Mouse (Mus musculus) MEL (cell line): ENCODE measurements at regions not wholly inside any gene's neighbourhood (a gene's known extent, or its start where the extent isn't known, plus 50 kb on each side); places are given as distances from the start of the nearest gene placed in this dataset.

Experiments
- DNase-seq: peaks from one replicate; pipeline ENCODE4 v3.0.0; 2011; ENCODE audit warnings: low read depth, low spot score
- H3K27ac ChIP-seq: 2 replicates; pipeline ENCODE4 v1.5.1; 2012; ENCODE audit warnings: low read depth, mild to moderate bottlenecking, control low read depth, low read length, moderate library complexity; ENCODE audit not compliant: control insufficient read depth
- H3K27me3 ChIP-seq, 2 experiments: fragments of 150-350 bp in 1 of 2; sonication (generic) in 1 of 2; 2 replicates each; pipeline ENCODE4 v1.6.1; 2012; ENCODE audit warnings: low read length in 2 of 2, mild to moderate bottlenecking in 2 of 2, improper control_type of control experiment in 1 of 2, moderate library complexity in 1 of 2; ENCODE audit not compliant: insufficient read depth in 2 of 2, control insufficient read depth in 1 of 2
- H3K36me3 ChIP-seq, 2 experiments: 2 replicates each; pipeline ENCODE4 v1.6.1; 2012 to 2014; ENCODE audit warnings: low read length in 2 of 2, improper control_type of control experiment in 1 of 2, inconsistent platforms in 1 of 2, mild to moderate bottlenecking in 1 of 2; ENCODE audit not compliant: insufficient read depth in 2 of 2, control insufficient read depth in 1 of 2
- H3K4me1 ChIP-seq, 2 experiments: fragments of 150-350 bp in 1 of 2; sonication (generic) in 1 of 2; 2 replicates each; pipeline ENCODE4 v1.6.1; 2012; ENCODE audit warnings: low read length in 2 of 2, improper control_type of control experiment in 1 of 2, mild to moderate bottlenecking in 1 of 2; ENCODE audit not compliant: insufficient read depth in 2 of 2, control insufficient read depth in 1 of 2
- H3K4me3 ChIP-seq, 2 experiments: fragments of 150-350 bp in 1 of 2; sonication (generic) in 1 of 2; 2 replicates each; pipeline ENCODE4 v1.5.1; 2012; ENCODE audit warnings: low read depth in 2 of 2, low read length in 2 of 2, mild to moderate bottlenecking in 2 of 2, moderate library complexity in 2 of 2, control low read depth in 1 of 2, improper control_type of control experiment in 1 of 2; ENCODE audit not compliant: control insufficient read depth in 1 of 2, insufficient read depth in 1 of 2
- H3K79me2 ChIP-seq: 2 replicates; pipeline ENCODE4 v1.6.1; 2012; ENCODE audit warnings: mild to moderate bottlenecking, low read length, moderate library complexity; ENCODE audit not compliant: control insufficient read depth, poor library complexity, insufficient read depth
- H3K9ac ChIP-seq: 2 replicates; pipeline ENCODE4 v1.6.1; 2012; ENCODE audit warnings: low read depth, mild to moderate bottlenecking, control low read depth, low read length, moderate library complexity; ENCODE audit not compliant: control insufficient read depth, poor library complexity, severe bottlenecking
- H3K9me3 ChIP-seq: fragments of 150-350 bp; sonication (generic); replicated peaks from 2 replicates; pipeline ENCODE4 v1.6.1; 2012; ENCODE audit warnings: mild to moderate bottlenecking, low read length, improper control_type of control experiment, moderate library complexity; ENCODE audit not compliant: insufficient read depth
- BHLHE40 ChIP-seq: IDR thresholded peaks from 2 replicates; pipeline ENCODE4 v1.6.1; 2012; ENCODE audit warnings: low read depth, mild to moderate bottlenecking, inconsistent platforms, low read length, improper control_type of control experiment, borderline replicate concordance
- CHD1 ChIP-seq: IDR thresholded peaks from 2 replicates; pipeline ENCODE4 v1.6.1; 2012; ENCODE audit warnings: low read depth, mild to moderate bottlenecking, inconsistent platforms, low read length, improper control_type of control experiment
- CHD2 ChIP-seq: IDR thresholded peaks from 2 replicates; pipeline ENCODE4 v1.6.1; 2011; ENCODE audit warnings: low read length, improper control_type of control experiment
- CTCF ChIP-seq, 3 experiments: IDR thresholded peaks in 2 of 3; conservative IDR thresholded peaks in 1 of 3; 2 replicates each; pipeline ENCODE4 v1.5.1; 2011 to 2012; ENCODE audit warnings: low read length in 3 of 3, low read depth in 2 of 3, mild to moderate bottlenecking in 2 of 3, improper control_type of control experiment in 1 of 3, inconsistent platforms in 1 of 3, mixed read lengths in 1 of 3, moderate library complexity in 1 of 3; ENCODE audit not compliant: control insufficient read depth in 1 of 3, insufficient read depth in 1 of 3, poor library complexity in 1 of 3, severe bottlenecking in 1 of 3
- E2F4 ChIP-seq: IDR thresholded peaks from 2 replicates; pipeline ENCODE4 v1.6.1; 2011; ENCODE audit warnings: low read depth, low read length, improper control_type of control experiment, borderline replicate concordance
- ELF1 ChIP-seq: IDR thresholded peaks from 2 replicates; pipeline ENCODE4 v1.6.1; 2014; ENCODE audit warnings: low read depth, mild to moderate bottlenecking, inconsistent platforms, low read length, improper control_type of control experiment, moderate library complexity
- EP300 ChIP-seq, 2 experiments: IDR thresholded peaks; 2 replicates each; pipeline ENCODE4 v1.6.1; 2011; ENCODE audit warnings: improper control_type of control experiment in 2 of 2, low read length in 2 of 2, low read depth in 1 of 2, mild to moderate bottlenecking in 1 of 2
- ETS1 ChIP-seq: IDR thresholded peaks from 2 replicates; pipeline ENCODE4 v1.6.1; 2012; ENCODE audit warnings: low read depth, mild to moderate bottlenecking, inconsistent platforms, low read length, improper control_type of control experiment, moderate library complexity
- GABPA ChIP-seq: IDR thresholded peaks from 2 replicates; pipeline ENCODE4 v1.6.1; 2012; ENCODE audit warnings: low read depth, mild to moderate bottlenecking, inconsistent platforms, low read length, improper control_type of control experiment, moderate library complexity
- GATA1 ChIP-seq: IDR thresholded peaks from 2 replicates; pipeline ENCODE4 v1.6.1; 2011; ENCODE audit warnings: low read depth, low read length, improper control_type of control experiment
- HCFC1 ChIP-seq: IDR thresholded peaks from 2 replicates; pipeline ENCODE4 v1.6.1; 2012; ENCODE audit warnings: low read depth, mild to moderate bottlenecking, inconsistent platforms, low read length, improper control_type of control experiment, moderate library complexity
- JUND ChIP-seq: IDR thresholded peaks from 2 replicates; pipeline ENCODE4 v1.6.1; 2011; ENCODE audit warnings: low read depth, mild to moderate bottlenecking, improper control_type of control experiment, low read length
- KAT2A ChIP-seq: conservative IDR thresholded peaks from 2 replicates; pipeline ENCODE4 v1.6.1; 2012; ENCODE audit warnings: low read depth, low read length, improper control_type of control experiment, inconsistent platforms
- MAFK ChIP-seq: IDR thresholded peaks from 2 replicates; pipeline ENCODE4 v1.6.1; 2011; ENCODE audit warnings: low read depth, mild to moderate bottlenecking, low read length, improper control_type of control experiment, borderline replicate concordance
- MAX ChIP-seq: IDR thresholded peaks from 2 replicates; pipeline ENCODE4 v1.6.1; 2011; ENCODE audit warnings: low read length, improper control_type of control experiment
- MXI1 ChIP-seq: IDR thresholded peaks from 2 replicates; pipeline ENCODE4 v1.6.1; 2011; ENCODE audit warnings: mild to moderate bottlenecking, low read depth, low read length, improper control_type of control experiment
- MYB ChIP-seq: IDR thresholded peaks from 2 replicates; pipeline ENCODE4 v1.6.1; 2011; ENCODE audit warnings: mild to moderate bottlenecking, low read depth, low read length, improper control_type of control experiment
- MYC ChIP-seq: IDR thresholded peaks from 2 replicates; pipeline ENCODE4 v1.6.1; 2011; ENCODE audit warnings: low read depth, mild to moderate bottlenecking, low read length, improper control_type of control experiment, moderate library complexity
- NELFE ChIP-seq: IDR thresholded peaks from 2 replicates; pipeline ENCODE4 v1.6.1; 2011; ENCODE audit warnings: low read depth, low read length, improper control_type of control experiment
- NRF1 ChIP-seq: IDR thresholded peaks from 2 replicates; pipeline ENCODE4 v1.6.1; 2014; ENCODE audit warnings: low read depth, mild to moderate bottlenecking, inconsistent platforms, low read length, improper control_type of control experiment, moderate library complexity; ENCODE audit not compliant: poor library complexity, insufficient read depth, severe bottlenecking
- POLR2A ChIP-seq, 2 experiments: IDR thresholded peaks; 2 replicates each; pipeline ENCODE4 v1.6.1; 2011 to 2012; ENCODE audit warnings: low read length in 2 of 2, mild to moderate bottlenecking in 2 of 2, control low read depth in 1 of 2, improper control_type of control experiment in 1 of 2, low read depth in 1 of 2, moderate library complexity in 1 of 2; ENCODE audit not compliant: control insufficient read depth in 1 of 2, insufficient read depth in 1 of 2, poor library complexity in 1 of 2
- POLR2AphosphoS2 ChIP-seq: IDR thresholded peaks from 2 replicates; pipeline ENCODE4 v1.6.1; 2011; ENCODE audit warnings: low read length, improper control_type of control experiment
- POLR2AphosphoS5 ChIP-seq: IDR thresholded peaks from 2 replicates; pipeline ENCODE4 v1.6.1; 2012; ENCODE audit warnings: low read depth, borderline replicate concordance, mild to moderate bottlenecking, inconsistent platforms, low read length, moderate library complexity, mixed read lengths
- RAD21 ChIP-seq: IDR thresholded peaks from 2 replicates; pipeline ENCODE4 v1.6.1; 2011; ENCODE audit warnings: mild to moderate bottlenecking, low read depth, low read length, improper control_type of control experiment
- RCOR1 ChIP-seq: IDR thresholded peaks from 2 replicates; pipeline ENCODE4 v1.6.1; 2012; ENCODE audit warnings: low read depth, mild to moderate bottlenecking, inconsistent platforms, low read length, improper control_type of control experiment
- SIN3A ChIP-seq: IDR thresholded peaks from 2 replicates; pipeline ENCODE4 v1.6.1; 2012; ENCODE audit warnings: low read length, improper control_type of control experiment, inconsistent platforms
- TAL1 ChIP-seq: IDR thresholded peaks from 2 replicates; pipeline ENCODE4 v1.6.1; 2012; ENCODE audit warnings: mild to moderate bottlenecking, inconsistent platforms, low read length, moderate library complexity, mixed read lengths
- TBP ChIP-seq: IDR thresholded peaks from 2 replicates; pipeline ENCODE4 v1.8.0; 2011; ENCODE audit warnings: low read depth, low read length, improper control_type of control experiment
- TCF12 ChIP-seq: IDR thresholded peaks from 2 replicates; pipeline ENCODE4 v1.6.1; 2014; ENCODE audit warnings: low read depth, mild to moderate bottlenecking, inconsistent platforms, low read length, improper control_type of control experiment, moderate library complexity
- UBTF ChIP-seq: IDR thresholded peaks from 2 replicates; pipeline ENCODE4 v1.6.1; 2012; ENCODE audit warnings: low read depth, mild to moderate bottlenecking, inconsistent platforms, low read length, improper control_type of control experiment, moderate library complexity, borderline replicate concordance; ENCODE audit not compliant: insufficient read depth
- USF1 ChIP-seq: IDR thresholded peaks from 2 replicates; pipeline ENCODE4 v1.6.1; 2014; ENCODE audit warnings: low read depth, mild to moderate bottlenecking, inconsistent platforms, low read length, improper control_type of control experiment, moderate library complexity
- USF2 ChIP-seq, 2 experiments: IDR thresholded peaks; 2 replicates each; pipeline ENCODE4 v1.6.1; 2011 to 2012; ENCODE audit warnings: improper control_type of control experiment in 2 of 2, low read length in 2 of 2, borderline replicate concordance in 1 of 2, inconsistent platforms in 1 of 2, low read depth in 1 of 2, mild to moderate bottlenecking in 1 of 2; ENCODE audit not compliant: insufficient read depth in 1 of 2
- ZC3H11A ChIP-seq: IDR thresholded peaks from 2 replicates; pipeline ENCODE4 v1.6.1; 2012; ENCODE audit warnings: low read depth, mild to moderate bottlenecking, inconsistent platforms, low read length, improper control_type of control experiment
- ZKSCAN1 ChIP-seq: IDR thresholded peaks from 2 replicates; pipeline ENCODE4 v1.6.1; 2012; ENCODE audit warnings: low read depth, mild to moderate bottlenecking, inconsistent platforms, low read length, improper control_type of control experiment, moderate library complexity
- ZNF384 ChIP-seq: IDR thresholded peaks from 2 replicates; pipeline ENCODE4 v1.6.1; 2012; ENCODE audit warnings: low read depth, mild to moderate bottlenecking, inconsistent platforms, low read length, improper control_type of control experiment

- no peak for TF ChIP-seq TCF12
- TF ChIP-seq, all 39 proteins: peak for 6
Observed at GRCm38 (mm10) chr9:14072950-14073349, 201.9 kb upstream of the Sesn3 start (continued).

- Histone ChIP-seq H3K4me1 (peaks cover 16 to 31% of the 10 kb centered on the region in 2 experiments), H3K4me3 (0 out of 4 replicates have a peak overlapping the region, but pooled peaks of 1 of the 2 experiments have one; percentile 1), H3K36me3 (peaks cover 0 to 35% of the 10 kb centered on the region in 2 experiments; a peak in 2 of 4 replicates), H3K9me3 (no peaks in the 10 kb centered on the region), H3K27me3 (no peaks in the 10 kb centered on the region), H3K27ac (peak overlapping the region; percentile 85), H3K79me2 (no peaks in the 10 kb centered on the region), H3K9ac (no peak overlapping the region; the same call in 1 of the 2 replicates)
- peak; percentile 99 for DNase-seq
- TF ChIP-seq UBTF: no peak
- TF ChIP-seq USF2 (IDR thresholded peaks at IDR 0.05; ENCODE audit: borderline replicate concordance in 1 of 2, insufficient read depth in 1 of 2, low read depth in 1 of 2, low read length in 2 of 2): peak in 1 of 2 experiments; percentile 45; a peak in 1 of 4 replicates
- TF ChIP-seq JUND: peak; percentile 94
- peak; percentile 76 for TF ChIP-seq BHLHE40
- peak; percentile 49 for TF ChIP-seq NELFE
- peak; percentile 100 for TF ChIP-seq MYC
- peak; percentile 58 for TF ChIP-seq TAL1
- peak; percentile 90 for TF ChIP-seq USF1
- TF ChIP-seq POLR2AphosphoS5: no peak
- no peak for TF ChIP-seq CHD1
- no peak for TF ChIP-seq CTCF (IDR thresholded peaks at IDR 0.05 in 2 of 3, conservative IDR thresholded peaks at IDR 0.05 in 1 of 3; ENCODE audit: control insufficient read depth in 1 of 3, insufficient read depth in 1 of 3, low read depth in 2 of 3, low read length in 3 of 3, poor library complexity in 1 of 3, severe bottlenecking in 1 of 3)
- peak; percentile 100 for TF ChIP-seq MAX
- peak; percentile 89 for TF ChIP-seq MAFK
- TF ChIP-seq SIN3A: peak; percentile 97
- TF ChIP-seq ZKSCAN1: no peak
- peak; percentile 97 for TF ChIP-seq GATA1
- TF ChIP-seq HCFC1: peak; percentile 71; the same call in 1 of the 2 replicates
- TF ChIP-seq KAT2A: peak; percentile 51; the same call in 1 of the 2 replicates
- no peak; the same call in none of the 2 replicates for TF ChIP-seq RAD21
- peak; percentile 100 for TF ChIP-seq ETS1
- TF ChIP-seq EP300 (IDR thresholded peaks at IDR 0.05; ENCODE audit: low read depth in 1 of 2, low read length in 2 of 2): peak; percentile 98 to 99
- peak; percentile 79 for TF ChIP-seq TBP
- TF ChIP-seq ZNF384: peak; percentile 90
- peak in 1 of 2 experiments; percentile 64; a peak in 2 of 4 replicates for TF ChIP-seq POLR2A (IDR thresholded peaks at IDR 0.05; ENCODE audit: control insufficient read depth in 1 of 2, insufficient read depth in 1 of 2, low read depth in 1 of 2, low read length in 2 of 2, poor library complexity in 1 of 2)
- peak; percentile 91 for TF ChIP-seq MYB
- no peak for TF ChIP-seq POLR2AphosphoS2
- peak; percentile 93 for TF ChIP-seq RCOR1
- TF ChIP-seq E2F4: peak; percentile 46; the same call in 1 of the 2 replicates
- TF ChIP-seq NRF1: no peak; the same call in 1 of the 2 replicates
- peak; percentile 93 for TF ChIP-seq TCF12
- no peak for TF ChIP-seq GABPA
- peak; percentile 73 for TF ChIP-seq ELF1
- no peak for TF ChIP-seq CHD2
- TF ChIP-seq MXI1: peak; percentile 90
- TF ChIP-seq ZC3H11A: no peak
Observed at GRCm38 (mm10) chr9:14074273-14074672, 200.6 kb upstream of the Sesn3 start.
